Mouse (Mus musculus) E14TG2a.4 (cell line): ENCODE measurements around the gene Olfr463.

Experiments
- H3K27me3 ChIP-seq: 2 replicates; pipeline ENCODE4 v1.6.1; 2014; ENCODE audit warnings: low read length, control low read depth; ENCODE audit not compliant: insufficient read depth
- H3K36me3 ChIP-seq: 2 replicates; pipeline ENCODE4 v1.6.1; 2014; ENCODE audit warnings: low read length, control low read depth; ENCODE audit not compliant: insufficient read depth
- H3K4me1 ChIP-seq: replicated peaks from 2 replicates; pipeline ENCODE4 v1.6.1; 2014; ENCODE audit warnings: low read depth, low read length, control low read depth
- H3K4me3 ChIP-seq: replicated peaks from 2 replicates; pipeline ENCODE4 v1.5.1; 2014; ENCODE audit warnings: mild to moderate bottlenecking, low read length
- H3K9me3 ChIP-seq: 2 replicates; pipeline ENCODE4 v1.6.1; 2014; ENCODE audit warnings: low read length, control low read depth
- CTCF ChIP-seq: conservative IDR thresholded peaks from 2 replicates; pipeline ENCODE4 v1.5.1; 2014; ENCODE audit warnings: low read length
- NANOG ChIP-seq: IDR thresholded peaks from 2 replicates; pipeline ENCODE4 v1.6.1; 2014; ENCODE audit warnings: borderline replicate concordance, low read length, mixed read lengths
- POU5F1 ChIP-seq: IDR thresholded peaks from 2 replicates; pipeline ENCODE4 v1.6.1; 2014; ENCODE audit warnings: low read length, borderline replicate concordance

The Olfr463 gene

DNA sequence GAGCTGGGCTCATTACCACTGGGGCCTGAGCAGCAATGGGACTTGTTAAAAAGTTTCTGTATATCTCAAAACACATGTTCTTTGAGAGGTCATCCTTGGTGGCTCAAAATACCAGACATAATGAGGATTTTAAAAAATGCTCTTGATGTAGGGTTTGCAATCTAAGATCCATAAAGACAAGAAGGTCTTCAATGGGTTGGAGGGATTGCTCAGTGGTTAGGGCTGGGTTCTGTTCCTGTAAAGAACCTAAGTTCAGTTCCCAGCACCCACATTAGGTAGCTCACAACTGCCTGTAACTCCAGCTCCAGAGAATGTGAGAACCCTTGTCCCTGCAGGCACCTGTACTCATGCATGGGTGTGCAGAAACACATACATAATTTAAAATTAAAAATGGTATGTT, at the start of gene Olfr463:
Gene Olfr463, minus strand, starts transcription at position 101 of the 400 bp plus-strand sequence.
- no peaks in the 10 kb centered on the region for H3K4me1 ChIP-seq
- no peaks in the 10 kb centered on the region for H3K9me3 ChIP-seq
- TF ChIP-seq CTCF (no peak), NANOG (no peak), POU5F1 (no peak)
- no peaks in the 10 kb centered on the region for H3K36me3 ChIP-seq
- no peak within 1 kb of the TSS for H3K4me3 ChIP-seq
- H3K27me3 ChIP-seq: peaks cover 35% of the 10 kb centered on the region

DNA sequence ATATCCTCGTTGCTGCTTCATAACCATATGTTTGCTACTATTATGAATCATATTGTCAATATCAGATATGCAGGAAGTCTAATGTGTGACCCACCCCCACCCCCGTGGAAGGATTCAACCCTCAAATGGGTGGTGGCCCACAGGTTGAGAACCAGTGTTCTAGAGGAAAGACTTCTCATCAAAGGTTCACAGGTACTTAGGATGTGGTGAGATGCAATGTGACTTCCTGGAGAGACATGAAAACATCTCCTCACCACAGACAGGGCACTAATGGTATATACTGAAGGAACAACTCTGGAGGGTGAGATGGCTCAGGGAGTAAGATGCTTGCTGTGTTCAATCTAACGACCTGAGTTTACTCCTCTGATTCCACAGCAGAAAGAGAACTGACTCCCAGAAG, 38.3 kb upstream of the Olfr463 start:
- no peak for TF ChIP-seq NANOG
- TF ChIP-seq CTCF: no peak
- TF ChIP-seq POU5F1: no peak

DNA sequence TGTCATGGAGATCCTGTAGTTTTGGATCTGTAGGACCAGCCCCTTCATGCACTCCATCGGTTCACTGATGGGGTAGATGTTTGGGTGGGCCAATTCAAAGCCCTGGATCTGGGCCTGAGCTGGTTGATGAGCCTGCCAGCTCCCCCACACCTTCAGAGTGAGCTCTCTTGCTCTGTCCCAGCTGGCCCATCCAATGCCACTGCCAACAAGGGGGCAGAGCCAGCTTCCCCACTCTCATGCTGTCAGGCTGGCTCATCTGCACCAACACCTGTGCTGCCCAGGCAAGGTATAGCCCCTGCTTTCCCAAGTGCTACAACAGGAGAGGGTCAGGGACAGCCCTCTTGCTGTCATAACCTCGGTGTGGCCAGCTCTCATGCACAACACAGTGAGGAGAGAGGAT, 36.5 kb upstream of the Olfr463 start:
- H3K9me3 ChIP-seq: no peaks in the 10 kb centered on the region
- TF ChIP-seq CTCF (no peak), NANOG (no peak), POU5F1 (no peak)
- H3K4me3 ChIP-seq: no peak overlapping the region
- H3K27me3 ChIP-seq: no peaks in the 10 kb centered on the region
- peaks cover 7% of the 10 kb centered on the region for H3K4me1 ChIP-seq
- H3K36me3 ChIP-seq: no peaks in the 10 kb centered on the region

More for the DNA sequence above, 38.3 kb upstream of the Olfr463 start:
- Histone ChIP-seq H3K4me1 (peaks cover 7% of the 10 kb centered on the region), H3K27me3 (no peaks in the 10 kb centered on the region), H3K9me3 (no peaks in the 10 kb centered on the region), H3K36me3 (no peaks in the 10 kb centered on the region), H3K4me3 (no peak overlapping the region)

DNA sequence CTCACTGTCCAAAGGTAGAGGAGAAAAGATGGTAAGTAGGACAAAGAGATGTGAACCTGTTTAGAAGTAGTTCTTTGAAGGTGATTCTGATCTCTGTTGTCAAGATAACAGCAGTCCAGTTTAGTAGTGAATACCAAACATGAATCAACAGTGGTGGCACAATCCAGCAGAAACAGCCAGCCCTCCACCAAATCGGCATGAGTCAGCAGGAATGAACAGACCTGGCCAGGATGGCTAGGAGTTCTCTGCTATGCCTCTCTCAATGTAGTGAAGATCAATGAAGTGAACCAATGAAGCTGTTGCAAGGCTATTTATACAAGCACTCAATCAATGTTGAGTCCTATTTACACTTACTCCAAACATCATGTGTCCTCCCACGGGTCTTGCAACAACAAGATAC, 33.2 kb upstream of the Olfr463 start:
- Histone ChIP-seq H3K4me3 (no peak overlapping the region), H3K9me3 (no peaks in the 10 kb centered on the region), H3K4me1 (no peaks in the 10 kb centered on the region), H3K27me3 (no peaks in the 10 kb centered on the region), H3K36me3 (no peaks in the 10 kb centered on the region)
- TF ChIP-seq POU5F1 (no peak), NANOG (no peak), CTCF (no peak)

DNA sequence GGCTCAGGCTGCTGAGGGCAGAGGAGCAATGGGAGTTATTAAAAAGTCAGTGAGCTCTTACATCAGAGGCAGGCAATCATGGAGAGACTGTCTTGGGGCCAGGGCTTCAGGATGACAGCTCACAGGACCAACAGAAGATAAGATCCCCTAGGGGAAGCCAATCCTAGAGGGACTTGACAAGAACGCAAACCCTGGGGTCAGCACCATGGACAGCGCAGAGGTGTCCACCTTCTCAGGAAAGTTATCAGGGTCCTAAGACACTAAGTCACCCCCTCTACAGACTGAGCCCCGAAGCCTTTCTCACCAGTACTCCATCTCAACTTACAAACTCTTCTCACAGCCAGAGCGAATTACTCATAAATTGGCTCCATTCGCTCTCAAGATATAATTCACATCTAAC, 23.8 kb upstream of the Olfr463 start, which contains the start of gene Olfr464:
Gene Olfr464, minus strand, starts transcription at position 2 of the 400 bp plus-strand sequence.
- TF ChIP-seq CTCF (no peak), NANOG (no peak), POU5F1 (no peak)
- Histone ChIP-seq H3K9me3 (no peaks in the 10 kb centered on the region), H3K4me1 (peaks cover 3% of the 10 kb centered on the region; the same call in 1 of the 2 replicates), H3K36me3 (no peaks in the 10 kb centered on the region), H3K4me3 (no peak within 1 kb of the TSS), H3K27me3 (peaks cover 11% of the 10 kb centered on the region)

DNA sequence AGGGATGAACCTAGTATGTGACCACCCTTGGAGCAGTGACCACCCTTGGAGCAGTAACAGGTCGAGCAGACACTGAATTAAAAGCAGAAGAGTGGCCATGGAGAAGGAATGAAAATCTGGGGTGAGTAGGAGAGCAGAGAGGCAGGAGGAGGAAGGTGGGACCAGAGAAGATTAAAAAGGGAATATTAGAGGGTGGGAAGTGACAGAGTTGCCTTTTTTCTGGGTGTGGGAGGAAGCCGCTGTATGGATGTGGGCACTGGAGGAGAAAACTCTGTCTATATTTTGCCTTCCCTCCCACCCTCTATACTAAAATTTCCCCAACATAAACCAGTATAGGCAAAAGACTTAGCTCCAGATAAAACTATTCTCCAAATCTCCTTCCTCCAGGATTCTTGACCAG, 23.1 kb upstream of the Olfr463 start:
- Histone ChIP-seq H3K9me3 (no peaks in the 10 kb centered on the region), H3K4me3 (no peak overlapping the region), H3K27me3 (peaks cover 11% of the 10 kb centered on the region), H3K36me3 (no peaks in the 10 kb centered on the region), H3K4me1 (peaks cover 3% of the 10 kb centered on the region; the same call in 1 of the 2 replicates)
- TF ChIP-seq CTCF (no peak), NANOG (no peak), POU5F1 (no peak)

DNA sequence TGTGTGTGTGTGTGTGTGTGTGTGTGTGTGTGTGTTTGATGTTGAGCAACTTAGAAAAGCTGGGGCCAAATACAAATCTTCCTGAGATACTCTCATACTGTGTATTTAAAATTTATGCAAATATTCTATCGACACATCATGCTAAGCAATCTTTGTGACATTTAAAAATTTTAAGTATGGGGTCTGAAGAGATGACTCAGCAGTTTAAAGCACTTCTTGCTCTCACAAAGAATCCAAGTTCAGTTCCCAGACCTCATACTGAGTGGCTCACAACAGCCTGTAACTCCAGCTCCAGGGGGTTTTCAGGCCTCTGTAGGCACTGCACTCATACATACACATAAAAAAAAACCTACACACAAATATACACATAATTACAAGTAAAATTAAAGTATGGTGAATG, 18.8 kb upstream of the Olfr463 start:
- Histone ChIP-seq H3K4me1 (peaks cover 3% of the 10 kb centered on the region; the same call in 1 of the 2 replicates), H3K9me3 (no peaks in the 10 kb centered on the region), H3K4me3 (no peak overlapping the region), H3K27me3 (peaks cover 11% of the 10 kb centered on the region), H3K36me3 (no peaks in the 10 kb centered on the region)
- TF ChIP-seq POU5F1: no peak
- TF ChIP-seq CTCF: no peak
- no peak for TF ChIP-seq NANOG

DNA sequence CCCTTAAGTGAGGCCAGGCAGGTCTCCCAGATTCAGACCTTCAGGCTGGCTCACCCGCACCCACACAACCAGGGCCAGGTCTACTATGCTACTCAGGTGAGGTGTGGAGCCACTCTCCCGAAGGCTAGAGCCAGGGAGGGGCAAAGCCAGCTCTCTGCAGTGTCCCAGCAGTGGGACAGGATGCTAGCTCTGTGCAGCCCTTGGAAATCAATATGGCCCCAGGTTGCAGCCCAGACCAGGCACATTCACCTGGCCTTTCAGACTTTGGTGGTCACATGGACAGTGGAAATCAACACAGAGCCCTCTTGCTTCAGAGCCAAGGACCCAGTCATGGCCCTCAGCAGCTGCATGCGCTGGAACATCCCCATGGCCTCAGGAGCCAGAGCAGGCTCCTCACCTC, 7.1 kb upstream of the Olfr463 start:
- Histone ChIP-seq H3K36me3 (no peaks in the 10 kb centered on the region), H3K4me1 (no peaks in the 10 kb centered on the region), H3K9me3 (no peaks in the 10 kb centered on the region), H3K27me3 (peaks cover 16% of the 10 kb centered on the region), H3K4me3 (no peak overlapping the region)
- TF ChIP-seq CTCF (no peak), NANOG (no peak), POU5F1 (no peak)

DNA sequence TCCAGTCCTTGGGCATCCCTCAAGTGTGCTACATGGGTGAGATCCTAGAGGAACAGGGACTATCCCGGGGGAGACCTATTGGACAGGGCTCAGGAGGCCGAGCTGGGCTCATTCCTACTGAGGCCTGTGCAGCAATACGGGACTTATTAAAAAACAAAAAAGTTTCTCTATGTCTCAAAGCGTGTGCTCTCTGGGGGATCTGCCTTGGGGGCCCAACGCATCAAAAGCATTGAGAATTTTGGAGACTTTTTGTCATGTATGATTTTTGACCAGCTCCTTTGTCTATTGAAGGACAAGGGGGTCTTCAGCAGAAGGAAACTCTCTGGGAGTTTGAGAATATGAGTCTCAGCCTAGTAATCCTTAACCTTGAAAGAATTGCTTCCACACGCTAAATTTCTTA, 5.0 kb downstream of the Olfr463 start, which contains the start of gene Olfr462:
Gene Olfr462, minus strand, starts transcription at position 101 of the 400 bp plus-strand sequence.
- Histone ChIP-seq H3K36me3 (no peaks in the 10 kb centered on the region), H3K4me1 (no peaks in the 10 kb centered on the region), H3K9me3 (no peaks in the 10 kb centered on the region), H3K4me3 (no peak within 1 kb of the TSS), H3K27me3 (peaks cover 15% of the 10 kb centered on the region)
- no peak for TF ChIP-seq CTCF
- TF ChIP-seq NANOG: no peak
- no peak for TF ChIP-seq POU5F1
